Mouse (Mus musculus): ENCODE measurements at regions not wholly inside any gene's neighbourhood (a gene's known extent, or its start where the extent isn't known, plus 50 kb on each side); places are given as distances from the start of the nearest gene placed in this dataset.

GRCm38 (mm10) chr8:8274987-8275386, 386.1 kb downstream of the Efnb2 start:
- Histone ChIP-seq H3K36me3 (ENCODE audit: control insufficient read depth, insufficient read depth, low read length, poor library complexity, severe bottlenecking) (no peaks in the 10 kb centered on the region), H3K4me3 (ENCODE audit: insufficient read depth in 1 of 2, low read depth in 1 of 2, low read length in 2 of 2, poor library complexity in 1 of 2, severe bottlenecking in 1 of 2) (no peak overlapping the region), H3K9ac (ENCODE audit: insufficient read depth, low read depth, low read length, poor library complexity, severe bottlenecking) (no peak overlapping the region), H3K4me1 (ENCODE audit: control insufficient read depth in 2 of 2, insufficient read depth in 2 of 2, low read length in 2 of 2, poor library complexity in 1 of 2) (no peaks in the 10 kb centered on the region), H3K9me3 (ENCODE audit: control insufficient read depth, insufficient read depth, low read depth, low read length) (no peaks in the 10 kb centered on the region), H3K27ac (ENCODE audit: insufficient read depth, low read depth, low read length, poor library complexity, severe bottlenecking) (no peak overlapping the region)
- TF ChIP-seq ZNF384 (IDR thresholded peaks at IDR 0.05; ENCODE audit: low read depth, low read length) (no peak), CHD2 (IDR thresholded peaks at IDR 0.05; ENCODE audit: low read depth, low read length) (no peak), MAFK (IDR thresholded peaks at IDR 0.05; ENCODE audit: insufficient read depth, low read depth, low read length) (no peak), ZC3H11A (IDR thresholded peaks at IDR 0.05; ENCODE audit: borderline replicate concordance, low read depth, low read length) (no peak), HCFC1 (IDR thresholded peaks at IDR 0.05; ENCODE audit: borderline replicate concordance, insufficient read depth, low read length) (no peak)
- no peak for DNase-seq (ENCODE audit: low read depth, low spot score)
- in situ Hi-C loops (cut with MboI; ENCODE audit: low sequenced_read_pairs in 2 of 2, unreplicated experiment in 2 of 2), result no loop called here

- H3K4me1 ChIP-seq (ENCODE audit: control insufficient read depth in 2 of 2, insufficient read depth in 2 of 2, low read length in 2 of 2, poor library complexity in 1 of 2), result no peaks in the 10 kb centered on the region
- H3K36me3 ChIP-seq (ENCODE audit: control insufficient read depth, insufficient read depth, low read length, poor library complexity, severe bottlenecking), result no peaks in the 10 kb centered on the region
- H3K9me3 ChIP-seq (ENCODE audit: control insufficient read depth, insufficient read depth, low read depth, low read length), result no peaks in the 10 kb centered on the region
- H3K9ac ChIP-seq (ENCODE audit: insufficient read depth, low read depth, low read length, poor library complexity, severe bottlenecking), result no peak overlapping the region
- no peak overlapping the region for H3K27ac ChIP-seq (ENCODE audit: insufficient read depth, low read depth, low read length, poor library complexity, severe bottlenecking)
- TF ChIP-seq ZNF384 (IDR thresholded peaks at IDR 0.05; ENCODE audit: low read depth, low read length) (no peak), MAFK (IDR thresholded peaks at IDR 0.05; ENCODE audit: insufficient read depth, low read depth, low read length) (no peak), ZC3H11A (IDR thresholded peaks at IDR 0.05; ENCODE audit: borderline replicate concordance, low read depth, low read length) (no peak), HCFC1 (IDR thresholded peaks at IDR 0.05; ENCODE audit: borderline replicate concordance, insufficient read depth, low read length) (no peak), CHD2 (IDR thresholded peaks at IDR 0.05; ENCODE audit: low read depth, low read length) (no peak)
- H3K4me3 ChIP-seq (ENCODE audit: insufficient read depth in 1 of 2, low read depth in 1 of 2, low read length in 2 of 2, poor library complexity in 1 of 2, severe bottlenecking in 1 of 2), result no peak overlapping the region
- DNase-seq (ENCODE audit: low read depth, low spot score), result no peak
- in situ Hi-C loops (cut with MboI; ENCODE audit: low sequenced_read_pairs in 2 of 2, unreplicated experiment in 2 of 2), result no loop called here
These were observed 386.8 kb downstream of the Efnb2 start for GRCm38 (mm10) chr8:8274211-8274641.

- no peak overlapping the region for H3K4me3 ChIP-seq (ENCODE audit: insufficient read depth in 1 of 2, low read depth in 1 of 2, low read length in 2 of 2, poor library complexity in 1 of 2, severe bottlenecking in 1 of 2)
- in situ Hi-C loops (cut with MboI; ENCODE audit: low sequenced_read_pairs in 2 of 2, unreplicated experiment in 2 of 2), result no loop called here
These were observed 402.2 kb downstream of the Efnb2 start for GRCm38 (mm10) chr8:8258855-8259254.

GRCm38 (mm10) chr8:8258231-8258638, 402.8 kb downstream of the Efnb2 start:
- H3K27ac ChIP-seq (ENCODE audit: insufficient read depth, low read depth, low read length, poor library complexity, severe bottlenecking), result no peak overlapping the region
- no peak for TF ChIP-seq MAFK (IDR thresholded peaks at IDR 0.05; ENCODE audit: insufficient read depth, low read depth, low read length)
- no peak for TF ChIP-seq CHD2 (IDR thresholded peaks at IDR 0.05; ENCODE audit: low read depth, low read length)
- TF ChIP-seq ZNF384 (IDR thresholded peaks at IDR 0.05; ENCODE audit: low read depth, low read length), result no peak
- no peak for TF ChIP-seq ZC3H11A (IDR thresholded peaks at IDR 0.05; ENCODE audit: borderline replicate concordance, low read depth, low read length)
- no peak for TF ChIP-seq HCFC1 (IDR thresholded peaks at IDR 0.05; ENCODE audit: borderline replicate concordance, insufficient read depth, low read length)

More at GRCm38 (mm10) chr8:8258855-8259254, 402.2 kb downstream of the Efnb2 start:
- no peak for TF ChIP-seq CHD2 (IDR thresholded peaks at IDR 0.05; ENCODE audit: low read depth, low read length)
- TF ChIP-seq MAFK (IDR thresholded peaks at IDR 0.05; ENCODE audit: insufficient read depth, low read depth, low read length), result no peak
- no peak for TF ChIP-seq ZC3H11A (IDR thresholded peaks at IDR 0.05; ENCODE audit: borderline replicate concordance, low read depth, low read length)
- TF ChIP-seq ZNF384 (IDR thresholded peaks at IDR 0.05; ENCODE audit: low read depth, low read length), result no peak
- no peak for TF ChIP-seq HCFC1 (IDR thresholded peaks at IDR 0.05; ENCODE audit: borderline replicate concordance, insufficient read depth, low read length)
- Histone ChIP-seq H3K4me1 (ENCODE audit: control insufficient read depth in 2 of 2, insufficient read depth in 2 of 2, low read length in 2 of 2, poor library complexity in 1 of 2) (0 out of 4 replicates have a peak, but pooled peaks cover 1 to 2% of the 10 kb centered on the region in 2 experiments), H3K27ac (ENCODE audit: insufficient read depth, low read depth, low read length, poor library complexity, severe bottlenecking) (no peak overlapping the region), H3K9me3 (ENCODE audit: control insufficient read depth, insufficient read depth, low read depth, low read length) (no peaks in the 10 kb centered on the region), H3K9ac (ENCODE audit: insufficient read depth, low read depth, low read length, poor library complexity, severe bottlenecking) (no peak overlapping the region), H3K36me3 (ENCODE audit: control insufficient read depth, insufficient read depth, low read length, poor library complexity, severe bottlenecking) (no peaks in the 10 kb centered on the region)
- no peak for DNase-seq (ENCODE audit: low read depth, low spot score)

More at GRCm38 (mm10) chr8:8258231-8258638, 402.8 kb downstream of the Efnb2 start:
- in situ Hi-C loops (cut with MboI; ENCODE audit: low sequenced_read_pairs in 2 of 2, unreplicated experiment in 2 of 2), result no loop called here
- Histone ChIP-seq H3K4me3 (ENCODE audit: insufficient read depth in 1 of 2, low read depth in 1 of 2, low read length in 2 of 2, poor library complexity in 1 of 2, severe bottlenecking in 1 of 2) (no peak overlapping the region), H3K9me3 (ENCODE audit: control insufficient read depth, insufficient read depth, low read depth, low read length) (no peaks in the 10 kb centered on the region), H3K36me3 (ENCODE audit: control insufficient read depth, insufficient read depth, low read length, poor library complexity, severe bottlenecking) (no peaks in the 10 kb centered on the region), H3K9ac (ENCODE audit: insufficient read depth, low read depth, low read length, poor library complexity, severe bottlenecking) (no peak overlapping the region), H3K4me1 (ENCODE audit: control insufficient read depth in 2 of 2, insufficient read depth in 2 of 2, low read length in 2 of 2, poor library complexity in 1 of 2) (0 out of 4 replicates have a peak, but pooled peaks cover 1 to 2% of the 10 kb centered on the region in 2 experiments)
- no peak for DNase-seq (ENCODE audit: low read depth, low spot score)

Data from ES-E14 (cell line).